Mouse (Mus musculus): Measurements from ENCODE around the gene Nipal1. TPM values are rescaled to one million over a fixed set of nuclear protein-coding genes. Genes with fewer than 3 reads are reported as not detected.

The Nipal1 gene
- polyA plus RNA-seq, 2 experiments = 2.4 to 16.5 TPM

- no peak for ATAC-seq (ENCODE audit: low FRiP score, low read depth)
- Histone ChIP-seq H3K4me2 (replicated peaks; ENCODE audit: low read depth, low read length, severe bottlenecking) (no peak within 1 kb of the TSS), H3K4me1 (ENCODE audit: control insufficient read depth, insufficient read depth, low read length) (0 out of 2 replicates have a peak, but pooled peaks cover 5% of the 10 kb centered on the region), H3K36me3 (ENCODE audit: control insufficient read depth, insufficient read depth, low read length) (no peaks in the 10 kb centered on the region), H3K4me3 (replicated peaks; ENCODE audit: low read length) (no peak within 1 kb of the TSS), H3K9me3 (ENCODE audit: control insufficient read depth, low read length) (no peaks in the 10 kb centered on the region), H3K27ac (replicated peaks; ENCODE audit: low read depth, low read length) (no peak within 1 kb of the TSS), H3K27me3 (ENCODE audit: control insufficient read depth, insufficient read depth, low read length) (no peaks in the 10 kb centered on the region), H3K9ac (ENCODE audit: low read depth, low read length, severe bottlenecking) (no peak within 1 kb of the TSS)
- DNase-seq (ENCODE audit: low spot score) = no peak
- no peak for TF ChIP-seq POLR2A (IDR thresholded peaks at IDR 0.05; ENCODE audit: borderline replicate concordance, extremely low read depth, insufficient read depth, insufficient read length)
- WGBS = 31% methylated on average over 1 of the region's 1 CpGs
Measured at GRCm38 (mm10) chr5:72644175-72644574, 3.4 kb upstream of the Nipal1 start, which contains the start of gene Cnga1. Gene Cnga1 (minus strand): TSS chr5:72644275.

DNA sequence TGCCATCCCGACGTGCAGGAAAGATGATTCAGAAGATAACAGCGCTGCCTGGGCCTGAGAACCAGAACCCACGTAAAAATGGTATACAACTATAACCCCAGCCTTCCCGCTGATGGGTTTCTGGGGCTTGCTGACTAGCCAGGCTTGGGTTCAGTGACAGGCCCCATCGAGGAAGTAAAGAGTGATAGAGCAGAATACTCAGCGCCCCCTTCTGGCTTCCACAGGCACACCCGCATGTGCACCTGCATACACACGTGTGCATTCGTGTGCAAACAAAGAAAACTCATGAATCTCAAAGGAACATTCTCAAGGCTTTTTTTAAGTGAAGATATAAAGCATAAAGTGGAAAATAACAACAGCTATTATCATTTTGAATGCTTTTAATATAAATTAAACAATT lies 1.5 kb upstream of the Nipal1 start:
- H3K27me3 ChIP-seq (ENCODE audit: control insufficient read depth, insufficient read depth, low read length) = no peaks in the 10 kb centered on the region
- H3K4me3 ChIP-seq (replicated peaks; ENCODE audit: low read length) = no peak overlapping the region
- no peak overlapping the region for H3K9ac ChIP-seq (ENCODE audit: low read depth, low read length, severe bottlenecking)
- H3K4me1 ChIP-seq (ENCODE audit: control insufficient read depth, insufficient read depth, low read length) = 0 out of 2 replicates have a peak, but pooled peaks cover 5% of the 10 kb centered on the region
- no peaks in the 10 kb centered on the region for H3K9me3 ChIP-seq (ENCODE audit: control insufficient read depth, low read length)
- no peak for TF ChIP-seq POLR2A (IDR thresholded peaks at IDR 0.05; ENCODE audit: borderline replicate concordance, extremely low read depth, insufficient read depth, insufficient read length)
- ATAC-seq (ENCODE audit: low FRiP score, low read depth) = no peak
- no peaks in the 10 kb centered on the region for H3K36me3 ChIP-seq (ENCODE audit: control insufficient read depth, insufficient read depth, low read length)
- WGBS = 42% methylated on average over 10 of the region's 10 CpGs
- H3K27ac ChIP-seq (replicated peaks; ENCODE audit: low read depth, low read length) = no peak overlapping the region
- H3K4me2 ChIP-seq (replicated peaks; ENCODE audit: low read depth, low read length, severe bottlenecking) = no peak overlapping the region
- DNase-seq (ENCODE audit: low spot score) = no peak

DNA sequence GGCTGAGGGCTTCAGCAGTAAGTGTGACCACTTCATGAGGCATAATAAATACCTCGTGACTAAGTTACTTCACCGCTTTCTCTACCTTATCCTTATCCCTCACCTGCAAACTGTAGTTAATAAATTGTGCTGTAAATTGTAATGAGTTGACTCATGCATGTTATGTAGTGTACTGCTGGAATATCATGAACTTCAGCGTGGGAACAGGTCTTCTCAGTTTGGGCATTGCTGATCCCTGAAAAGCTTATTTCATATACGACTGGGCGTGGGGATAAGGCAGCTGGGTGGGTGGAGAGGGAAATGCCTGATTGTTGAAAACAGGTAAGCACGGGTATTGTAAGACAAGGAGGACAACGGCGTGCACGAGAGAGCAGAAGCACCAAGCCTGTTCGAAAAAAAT lies 599 bp upstream of the Nipal1 start:
- Histone ChIP-seq H3K27me3 (ENCODE audit: control insufficient read depth, insufficient read depth, low read length) (no peaks in the 10 kb centered on the region), H3K9ac (ENCODE audit: low read depth, low read length, severe bottlenecking) (no peak overlapping the region), H3K27ac (replicated peaks; ENCODE audit: low read depth, low read length) (no peak overlapping the region), H3K4me1 (ENCODE audit: control insufficient read depth, insufficient read depth, low read length) (0 out of 2 replicates have a peak, but pooled peaks cover 5% of the 10 kb centered on the region), H3K9me3 (ENCODE audit: control insufficient read depth, low read length) (no peaks in the 10 kb centered on the region), H3K4me2 (replicated peaks; ENCODE audit: low read depth, low read length, severe bottlenecking) (peak overlapping the region; percentile 92), H3K4me3 (replicated peaks; ENCODE audit: low read length) (peak overlapping the region; percentile 49), H3K36me3 (ENCODE audit: control insufficient read depth, insufficient read depth, low read length) (no peaks in the 10 kb centered on the region)
- DNase-seq (ENCODE audit: low spot score) = no peak
- TF ChIP-seq POLR2A (IDR thresholded peaks at IDR 0.05; ENCODE audit: borderline replicate concordance, extremely low read depth, insufficient read depth, insufficient read length) = no peak
- WGBS = 22% methylated on average over 10 of the region's 10 CpGs
- no peak for ATAC-seq (ENCODE audit: low FRiP score, low read depth)

GRCm38 (mm10) chr5:72647958-72648595 lies 482 bp downstream of the Nipal1 start:
- H3K4me1 ChIP-seq (ENCODE audit: control insufficient read depth, insufficient read depth, low read length) = 0 out of 2 replicates have a peak, but pooled peaks cover 5% of the 10 kb centered on the region
- H3K4me3 ChIP-seq (replicated peaks; ENCODE audit: low read length) = peak overlapping the region; percentile 49
- WGBS = 4% methylated on average over 18 of the region's 18 CpGs
- H3K4me2 ChIP-seq (replicated peaks; ENCODE audit: low read depth, low read length, severe bottlenecking) = peak overlapping the region; percentile 92
- DNase-seq (ENCODE audit: low spot score) (no peak), ATAC-seq (ENCODE audit: low FRiP score, low read depth) (peak; percentile 35; the same call in 1 of the 2 replicates)
- no peaks in the 10 kb centered on the region for H3K27me3 ChIP-seq (ENCODE audit: control insufficient read depth, insufficient read depth, low read length)
- H3K9me3 ChIP-seq (ENCODE audit: control insufficient read depth, low read length) = no peaks in the 10 kb centered on the region
- H3K36me3 ChIP-seq (ENCODE audit: control insufficient read depth, insufficient read depth, low read length) = no peaks in the 10 kb centered on the region
- H3K27ac ChIP-seq (replicated peaks; ENCODE audit: low read depth, low read length) = no peak overlapping the region
- TF ChIP-seq POLR2A (IDR thresholded peaks at IDR 0.05; ENCODE audit: borderline replicate concordance, extremely low read depth, insufficient read depth, insufficient read length) = no peak
- peak overlapping the region; percentile 45 for H3K9ac ChIP-seq (ENCODE audit: low read depth, low read length, severe bottlenecking)

DNA sequence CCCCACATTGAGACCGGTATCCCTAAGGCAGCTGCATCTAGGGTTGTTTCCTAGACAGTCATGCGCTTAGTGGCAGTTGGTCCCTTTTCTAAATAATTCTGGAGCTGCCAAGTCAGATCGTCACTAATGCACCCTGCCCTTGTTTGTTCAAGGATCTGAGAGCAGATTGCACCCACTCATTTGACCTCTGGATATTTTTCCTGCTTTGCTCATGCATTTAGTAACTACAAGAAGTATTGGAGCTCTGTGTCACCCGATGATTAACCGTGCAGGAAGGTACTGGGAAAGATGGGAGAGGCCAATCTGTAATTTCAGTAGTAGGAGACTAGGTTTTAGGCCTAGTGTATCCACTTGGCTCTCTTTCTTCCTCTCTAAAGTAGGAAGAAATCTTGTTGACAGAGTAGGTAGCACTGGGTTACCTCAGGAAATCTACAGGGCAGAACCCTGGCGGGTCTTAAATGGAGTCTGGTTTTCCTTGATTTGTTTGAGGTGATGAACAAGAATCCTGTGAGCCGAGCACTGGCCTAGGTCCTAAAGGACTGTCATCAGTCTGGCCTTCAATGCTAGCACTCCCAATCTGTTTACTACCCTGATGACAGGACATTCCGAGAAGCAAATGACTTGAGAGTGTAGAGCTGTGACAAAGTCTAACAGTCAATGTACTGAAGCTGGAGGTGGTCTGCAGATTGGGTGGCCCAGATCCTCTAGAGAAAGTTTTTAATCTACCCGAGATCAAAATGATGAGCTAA lies 1.6 kb downstream of the Nipal1 start:
- Histone ChIP-seq H3K4me1 (ENCODE audit: control insufficient read depth, insufficient read depth, low read length) (0 out of 2 replicates have a peak, but pooled peaks cover 5% of the 10 kb centered on the region), H3K27me3 (ENCODE audit: control insufficient read depth, insufficient read depth, low read length) (no peaks in the 10 kb centered on the region), H3K9me3 (ENCODE audit: control insufficient read depth, low read length) (no peaks in the 10 kb centered on the region), H3K27ac (replicated peaks; ENCODE audit: low read depth, low read length) (no peak overlapping the region), H3K9ac (ENCODE audit: low read depth, low read length, severe bottlenecking) (no peak overlapping the region), H3K4me3 (replicated peaks; ENCODE audit: low read length) (no peak overlapping the region), H3K4me2 (replicated peaks; ENCODE audit: low read depth, low read length, severe bottlenecking) (no peak overlapping the region), H3K36me3 (ENCODE audit: control insufficient read depth, insufficient read depth, low read length) (no peaks in the 10 kb centered on the region)
- TF ChIP-seq POLR2A (IDR thresholded peaks at IDR 0.05; ENCODE audit: borderline replicate concordance, extremely low read depth, insufficient read depth, insufficient read length) = no peak
- DNase-seq (ENCODE audit: low spot score) (no peak), ATAC-seq (ENCODE audit: low FRiP score, low read depth) (no peak)
- WGBS = 76% methylated on average over 9 of the region's 9 CpGs
